Mouse (Mus musculus) C2C12 (cell line): Measurements from ENCODE around the gene Igf2bp1.

Experiments used
- CEBPB ChIP-seq: IDR thresholded peaks from one replicate; pipeline ENCODE4 v1.6.1; 2011; ENCODE audit warnings: low read depth, mild to moderate bottlenecking, control low read depth, moderate library complexity
- CTCF ChIP-seq: IDR thresholded peaks from one replicate; pipeline ENCODE4 v1.5.1; 2011; ENCODE audit not compliant: control insufficient read depth, insufficient read depth, insufficient read length
- FOSL1 ChIP-seq: IDR thresholded peaks from one replicate; pipeline ENCODE4 v1.8.0; 2011; ENCODE audit warnings: mild to moderate bottlenecking, low read length; ENCODE audit not compliant: poor library complexity, insufficient read depth, severe bottlenecking
- MAX ChIP-seq: IDR thresholded peaks from one replicate; pipeline ENCODE4 v1.6.1; 2011; ENCODE audit warnings: mild to moderate bottlenecking, control low read depth
- MYOD1 ChIP-seq: IDR thresholded peaks from one replicate; pipeline ENCODE4 v1.6.1; 2011; ENCODE audit warnings: low read depth; ENCODE audit not compliant: control insufficient read depth, insufficient read length

- TF ChIP-seq MAX (no peak), CEBPB (no peak), CTCF (no peak), MYOD1 (no peak), FOSL1 (no peak)
These were observed 65.8 kb downstream of the Igf2bp1 start for GRCm38 (mm10) chr11:95939828-95940507.
